Mouse (Mus musculus) thymus, adult 2 months (tissue): ENCODE data around the gene Ryr1.

Source experiments
- CTCF ChIP-seq: fragments of 200-500 bp; IDR thresholded peaks from 2 replicates; pipeline ENCODE4 v1.5.1; 2012; ENCODE audit warnings: mild to moderate bottlenecking, control low read depth, low read length, moderate library complexity, borderline replicate concordance; ENCODE audit not compliant: control insufficient read depth, poor library complexity, insufficient read depth; ENCODE audit errors: extremely low read depth
- POLR2A ChIP-seq: fragments of 200-500 bp; IDR thresholded peaks from 2 replicates; pipeline ENCODE4 v1.6.1; 2012; ENCODE audit warnings: mild to moderate bottlenecking, low read length, control low read depth, moderate library complexity; ENCODE audit not compliant: control insufficient read depth, poor library complexity, insufficient read depth; ENCODE audit errors: extremely low read depth

GRCm38 (mm10) chr7:29025566-29025965 is 99.4 kb downstream of the Ryr1 start:
- TF ChIP-seq POLR2A (no peak), CTCF (no peak)
